Mouse (Mus musculus): ENCODE data around the gene Sugp2. TPM values are rescaled to one million over a fixed set of nuclear protein-coding genes. Genes with fewer than 3 reads are reported as not detected.

Gene Sugp2
- total RNA-seq, 2 experiments from 2014 or later: 128 to 138 TPM

- no peak for DNase-seq (ENCODE audit: low spot score in 2 of 2)
Measured at GRCm38 (mm10) chr8:70220236-70220840, 13.7 kb upstream of the Sugp2 start.

- DNase-seq (ENCODE audit: low spot score in 2 of 2): no peak
Measured at GRCm38 (mm10) chr8:70220911-70221310, 13.1 kb upstream of the Sugp2 start.

GRCm38 (mm10) chr8:70222041-70222440 lies 12.0 kb upstream of the Sugp2 start:
- DNase-seq (ENCODE audit: low spot score in 2 of 2): no peak

- peak; percentile 53 to 60 for DNase-seq (ENCODE audit: low spot score in 2 of 2)
Measured at GRCm38 (mm10) chr8:70223341-70223740, 10.7 kb upstream of the Sugp2 start.

GRCm38 (mm10) chr8:70227997-70228396 lies 6.0 kb upstream of the Sugp2 start:
- no peak for DNase-seq (ENCODE audit: low spot score in 2 of 2)

- DNase-seq (ENCODE audit: low spot score in 2 of 2): no peak
Measured at GRCm38 (mm10) chr8:70230837-70231236, 3.2 kb upstream of the Sugp2 start.

GRCm38 (mm10) chr8:70233606-70234005 lies 420 bp upstream of the Sugp2 start:
- no peak for DNase-seq (ENCODE audit: low spot score in 2 of 2)

GRCm38 (mm10) chr8:70234781-70235128 lies 729 bp downstream of the Sugp2 start:
- DNase-seq (ENCODE audit: low spot score in 2 of 2): no peak

GRCm38 (mm10) chr8:70237842-70238241 lies 3.8 kb downstream of the Sugp2 start:
- DNase-seq (ENCODE audit: low spot score in 2 of 2): no peak

GRCm38 (mm10) chr8:70240642-70241041 lies 6.6 kb downstream of the Sugp2 start:
- no peak for DNase-seq (ENCODE audit: low spot score in 2 of 2)

- no peak for DNase-seq (ENCODE audit: low spot score in 2 of 2)
Measured at GRCm38 (mm10) chr8:70246622-70247021, 12.6 kb downstream of the Sugp2 start.

- DNase-seq (ENCODE audit: low spot score in 2 of 2): no peak
Measured at GRCm38 (mm10) chr8:70247841-70248240, 13.8 kb downstream of the Sugp2 start.

- no peak for DNase-seq (ENCODE audit: low spot score in 2 of 2)
Measured at GRCm38 (mm10) chr8:70254628-70255027, 20.6 kb downstream of the Sugp2 start.

- no peak for DNase-seq (ENCODE audit: low spot score in 2 of 2)
Measured at GRCm38 (mm10) chr8:70257456-70257855, 23.4 kb downstream of the Sugp2 start.

GRCm38 (mm10) chr8:70258600-70258999 lies 24.6 kb downstream of the Sugp2 start:
- DNase-seq (ENCODE audit: low spot score in 2 of 2): no peak

GRCm38 (mm10) chr8:70259043-70259442 lies 25.0 kb downstream of the Sugp2 start:
- no peak for DNase-seq (ENCODE audit: low spot score in 2 of 2)

- no peak for DNase-seq (ENCODE audit: low spot score in 2 of 2)
Measured at GRCm38 (mm10) chr8:70267674-70268073, 33.6 kb downstream of the Sugp2 start.

GRCm38 (mm10) chr8:70268311-70268710 lies 34.3 kb downstream of the Sugp2 start:
- no peak for DNase-seq (ENCODE audit: low spot score in 2 of 2)

- DNase-seq (ENCODE audit: low spot score in 2 of 2): peak; percentile 36 to 51
Measured at GRCm38 (mm10) chr8:70268799-70269565, 35.0 kb downstream of the Sugp2 start.

- DNase-seq (ENCODE audit: low spot score in 2 of 2): no peak
Measured at GRCm38 (mm10) chr8:70272949-70273348, 38.9 kb downstream of the Sugp2 start.

- DNase-seq (ENCODE audit: low spot score in 2 of 2): no peak
Measured at GRCm38 (mm10) chr8:70274350-70274749, 40.3 kb downstream of the Sugp2 start.

GRCm38 (mm10) chr8:70276476-70276875 lies 42.5 kb downstream of the Sugp2 start:
- no peak for DNase-seq (ENCODE audit: low spot score in 2 of 2)

GRCm38 (mm10) chr8:70278175-70278574 lies 44.1 kb downstream of the Sugp2 start:
- DNase-seq (ENCODE audit: low spot score in 2 of 2): peak; percentile 48 to 52
